Mouse (Mus musculus) 3134 (cell line): ENCODE results near the gene Best2.

Source experiments
- DNase-seq: peaks from one replicate; pipeline ENCODE4 v3.0.0-alpha.2; 2011; ENCODE audit warnings: low spot score; ENCODE audit not compliant: insufficient read length; ENCODE audit errors: extremely low read depth

Best2 gene

DNA sequence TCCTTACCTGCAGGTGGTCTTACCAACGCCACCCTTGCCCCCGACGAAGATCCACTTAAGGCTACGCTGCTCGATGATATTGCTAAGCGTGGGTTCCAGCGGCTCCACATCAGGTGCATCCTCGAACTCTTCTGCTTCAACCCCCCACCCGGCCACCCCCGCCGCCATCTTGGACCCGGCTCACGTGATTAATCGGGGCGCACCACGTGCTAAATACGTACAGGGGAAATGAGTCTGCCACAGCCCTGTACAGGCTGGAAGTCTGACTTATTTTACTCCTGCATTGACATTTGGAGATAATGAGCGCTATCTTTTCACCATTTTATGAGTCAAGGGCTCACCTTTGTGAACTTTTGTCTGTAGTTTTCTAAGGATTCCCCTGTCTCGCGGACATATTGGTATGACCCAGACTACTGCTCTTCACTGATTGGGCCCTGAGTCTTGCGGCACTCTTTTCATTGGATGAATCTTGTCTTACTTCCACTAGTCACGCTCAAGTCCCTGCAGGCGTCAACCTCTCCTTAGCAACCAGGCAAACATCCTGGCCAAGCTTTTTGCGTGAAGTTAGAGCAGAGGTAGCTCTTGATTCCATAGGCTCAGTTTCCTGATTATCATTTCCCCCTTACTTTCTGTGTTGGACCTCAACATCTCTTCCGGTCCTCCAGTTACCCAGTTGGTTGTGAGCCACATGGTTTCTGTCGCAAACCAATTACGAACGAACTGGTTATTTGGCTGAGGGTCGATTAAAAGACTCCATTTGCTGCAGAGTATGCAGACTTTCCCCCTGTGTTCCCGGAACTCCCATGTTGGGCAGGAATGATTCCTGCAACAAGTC lies 11.0 kb upstream of the Best2 start, which contains the start of gene Asna1:
Gene Asna1 (minus strand): TSS at position 184 of the 835 bp plus-strand sequence.
- peak; percentile 79 for DNase-seq

DNA sequence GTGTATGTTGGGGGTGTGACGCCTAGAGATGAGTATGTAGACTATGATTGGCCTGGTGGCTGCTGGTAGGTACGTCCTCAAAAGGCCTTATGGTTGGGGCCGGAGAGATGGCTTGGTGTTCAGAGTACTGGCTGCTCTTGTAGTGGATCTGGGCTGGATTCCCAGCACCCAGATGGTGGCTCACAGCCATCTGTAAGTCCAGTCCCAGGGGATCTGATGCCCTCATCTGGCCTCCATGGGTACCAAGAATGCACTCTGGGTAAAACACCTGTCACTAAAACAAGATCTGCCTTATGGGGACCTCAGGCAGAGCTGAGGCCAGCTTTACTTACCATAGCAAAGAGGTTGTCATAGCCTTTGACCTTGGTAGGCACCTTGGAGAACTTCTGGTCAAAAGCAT lies 9.5 kb upstream of the Best2 start:
- DNase-seq, result no peak

DNA sequence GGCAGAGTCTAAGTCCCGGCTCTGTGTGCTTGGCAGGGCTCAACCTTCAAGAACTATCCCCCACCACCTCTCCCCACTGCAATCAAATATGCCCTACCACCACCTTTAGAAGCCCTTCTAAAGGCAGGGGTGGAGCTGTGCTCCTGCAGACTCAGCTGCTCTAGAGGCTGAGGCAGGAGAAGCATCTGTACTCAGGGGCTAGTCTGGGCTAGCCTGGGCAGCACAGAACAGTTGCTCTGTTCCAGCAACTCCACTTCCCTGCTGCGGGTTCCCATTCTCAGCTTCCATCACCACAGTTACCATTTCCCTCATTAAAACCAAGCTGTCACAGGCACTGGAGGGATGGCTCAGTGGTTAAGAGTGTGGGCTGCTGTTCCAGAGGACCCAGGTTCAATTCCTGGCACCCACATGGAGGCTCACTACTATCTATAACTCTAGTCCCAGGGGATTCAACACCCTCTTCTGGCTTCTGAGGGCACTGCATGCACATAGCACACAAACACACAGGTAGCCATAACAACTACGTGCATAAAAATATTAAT lies 7.3 kb upstream of the Best2 start:
- no peak for DNase-seq

GRCm38 (mm10) chr8:85017209-85017608 lies 2.9 kb upstream of the Best2 start:
- DNase-seq, result no peak

- no peak for DNase-seq
Measured at GRCm38 (mm10) chr8:85016724-85017123, 2.4 kb upstream of the Best2 start.

DNA sequence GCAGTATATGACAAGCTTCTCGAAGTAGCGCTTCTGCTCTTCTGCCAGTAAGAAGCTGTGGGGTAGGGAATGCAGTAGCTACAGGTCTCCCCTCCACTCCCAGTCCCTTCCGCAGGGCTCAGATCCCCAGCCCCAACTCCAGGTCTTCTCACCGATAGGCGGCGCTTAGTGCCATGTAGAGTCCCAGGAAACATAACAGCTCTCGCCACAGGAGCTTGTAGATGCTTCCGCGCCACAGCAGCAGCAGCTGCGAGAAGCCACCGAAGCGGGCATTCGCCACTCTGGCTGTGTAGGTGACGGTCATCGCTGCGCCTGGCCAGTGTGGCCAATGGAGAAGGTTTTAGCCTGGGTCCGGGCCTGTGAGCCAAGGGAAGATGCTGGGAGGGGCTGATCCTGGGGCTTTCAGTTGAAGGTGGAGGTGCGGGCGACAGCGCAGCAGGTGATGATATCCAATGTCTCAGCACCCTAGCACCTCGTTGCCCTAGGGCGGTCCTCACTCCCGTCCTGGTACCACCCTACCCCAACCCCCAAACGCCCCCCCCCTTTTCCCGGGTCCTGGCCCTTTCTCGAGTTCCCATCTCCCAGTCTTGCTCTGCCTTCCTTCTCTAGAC lies 996 bp downstream of the Best2 start:
- DNase-seq, result no peak

DNA sequence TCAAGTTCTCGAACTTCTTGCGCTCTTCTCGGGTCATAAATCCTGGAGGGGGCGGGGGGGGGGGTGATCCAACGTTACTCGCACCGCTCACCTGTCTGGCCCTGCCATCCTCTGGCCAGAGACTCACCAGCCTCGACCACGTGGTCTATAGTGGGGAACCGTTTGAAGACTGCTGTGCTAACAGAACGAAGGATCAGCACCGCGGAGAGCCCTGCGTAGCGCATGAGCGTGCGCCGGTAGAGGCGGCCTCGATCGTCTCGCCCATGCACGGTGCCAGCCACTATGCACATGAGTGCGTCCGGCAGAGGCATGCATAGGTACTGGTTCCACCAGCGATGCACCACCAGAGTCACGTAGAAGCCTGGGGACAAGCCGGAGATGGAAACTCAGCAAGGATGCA lies 3.1 kb downstream of the Best2 start:
- DNase-seq, result no peak

DNA sequence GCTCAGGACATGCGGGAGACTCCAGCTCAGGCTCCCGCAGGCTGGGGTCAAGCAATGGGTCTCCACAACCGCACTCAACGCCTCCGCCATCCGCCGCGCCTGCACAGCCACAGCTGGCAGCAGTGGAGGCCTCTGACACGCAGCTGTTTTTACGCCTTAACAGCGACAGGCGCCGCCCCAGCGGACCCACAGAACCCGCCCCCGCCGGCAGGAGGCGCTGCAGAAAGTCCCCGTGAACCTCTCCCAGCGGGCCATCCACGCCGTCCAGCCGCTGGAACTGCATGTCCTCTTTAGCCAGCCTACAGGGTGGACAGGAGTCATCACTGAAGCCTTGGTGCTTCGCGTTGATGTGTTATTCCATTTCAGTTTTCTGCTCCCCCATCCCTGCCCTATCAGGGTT lies 6.6 kb downstream of the Best2 start:
- no peak for DNase-seq

DNA sequence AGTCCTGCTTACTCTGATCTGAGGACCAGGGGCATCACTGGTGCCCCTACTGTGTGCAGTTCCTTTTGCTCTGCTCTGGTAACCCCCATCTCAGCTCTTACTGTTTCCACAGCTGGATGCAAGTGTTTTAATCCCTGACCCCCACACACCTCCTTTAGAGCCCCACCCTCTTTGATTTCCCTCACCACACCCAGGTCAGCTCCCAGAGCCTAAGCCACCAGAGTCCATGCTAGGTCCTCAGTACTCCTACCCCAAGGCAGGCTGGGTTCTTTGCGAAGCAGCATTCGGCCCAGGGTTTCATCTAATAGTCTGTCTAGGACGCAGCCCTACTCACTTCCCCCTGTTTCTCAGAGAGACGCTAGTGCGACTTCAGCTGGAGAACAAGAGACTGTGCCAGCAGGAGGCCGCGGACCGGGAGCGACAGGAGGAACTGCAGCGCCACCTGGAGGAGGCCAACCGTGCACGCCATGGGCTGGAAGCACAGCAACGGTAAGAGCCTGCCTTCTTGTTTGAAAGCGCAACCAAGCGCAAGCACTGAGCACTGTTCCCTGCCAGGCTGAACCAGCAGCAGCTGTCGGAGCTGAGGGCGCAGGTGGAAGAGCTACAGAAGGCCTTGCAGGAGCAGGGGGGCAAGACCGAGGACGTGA lies 16.6 kb downstream of the Best2 start:
- DNase-seq, result peak; percentile 82

DNA sequence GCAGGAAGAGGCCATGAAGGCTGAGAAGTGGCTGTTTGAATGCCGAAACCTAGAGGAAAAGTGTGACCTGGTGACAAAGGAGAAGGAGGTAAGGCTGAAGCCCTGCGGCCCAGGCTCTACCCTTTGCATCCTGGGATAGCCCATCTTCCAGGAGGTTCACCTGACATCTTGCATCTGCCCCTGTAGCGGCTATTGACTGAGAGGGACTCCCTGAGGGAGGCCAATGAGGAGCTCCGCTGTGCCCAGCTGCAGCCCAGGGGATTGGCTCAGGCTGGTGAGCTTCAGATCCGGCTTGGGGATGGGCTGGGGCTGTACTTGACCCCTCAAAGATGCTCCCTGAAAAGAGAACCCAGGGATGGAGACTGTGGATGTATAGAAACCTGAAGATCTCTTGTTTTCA lies 17.4 kb downstream of the Best2 start:
- DNase-seq, result no peak

DNA sequence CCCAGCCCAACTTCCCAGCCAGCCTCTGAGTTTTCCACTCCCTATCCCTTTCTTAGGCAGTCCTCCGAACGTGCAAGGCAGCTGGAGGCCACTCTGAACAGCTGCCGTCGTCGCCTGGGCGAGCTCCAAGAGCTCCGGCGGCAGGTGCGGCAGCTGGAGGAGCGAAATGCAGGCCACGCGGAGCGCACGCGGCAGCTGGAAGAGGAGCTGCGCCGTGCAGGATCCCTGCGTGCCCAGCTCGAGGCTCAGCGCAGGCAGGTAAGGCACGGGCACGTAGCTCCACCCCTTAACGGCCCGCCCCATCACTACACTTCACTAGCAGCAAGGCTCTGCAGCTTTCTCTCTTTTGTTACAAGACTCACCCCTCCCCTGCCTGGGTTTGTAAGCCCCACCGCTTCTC lies 18.7 kb downstream of the Best2 start:
- no peak for DNase-seq

GRCm38 (mm10) chr8:84994375-84994774 lies 20.0 kb downstream of the Best2 start:
- DNase-seq, result no peak

GRCm38 (mm10) chr8:84990836-84991235 lies 23.5 kb downstream of the Best2 start:
- DNase-seq, result no peak

- peak; percentile 93 for DNase-seq
Measured at GRCm38 (mm10) chr8:84990349-84990748, 24.0 kb downstream of the Best2 start, which contains the start of gene Hook2. Gene Hook2 (plus strand): TSS chr8:84990603.

DNA sequence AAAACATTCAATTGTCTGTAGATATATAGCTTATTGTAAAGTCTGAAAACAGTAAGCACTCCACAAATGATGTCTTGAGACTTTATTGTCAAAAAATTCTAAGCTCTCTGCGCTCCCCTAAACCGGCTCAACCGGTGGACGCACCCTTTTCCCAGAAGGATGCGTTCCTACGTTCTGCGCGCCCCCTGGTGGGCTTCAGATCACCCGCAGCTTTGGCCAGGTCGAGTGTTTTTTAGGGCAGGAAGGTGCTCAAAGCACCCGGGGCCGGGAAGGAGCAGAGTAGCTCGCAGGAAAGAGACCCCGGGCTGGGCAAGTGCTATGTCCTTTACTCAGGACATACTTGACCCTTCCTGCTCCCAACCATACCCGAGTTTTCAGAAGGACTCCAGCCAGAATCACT lies 24.5 kb downstream of the Best2 start:
- peak; percentile 77 for DNase-seq

- peak; percentile 50 for DNase-seq
Measured at GRCm38 (mm10) chr8:84989311-84989731, 25.0 kb downstream of the Best2 start.

GRCm38 (mm10) chr8:84987903-84988302 lies 26.4 kb downstream of the Best2 start:
- no peak for DNase-seq

- no peak for DNase-seq
Measured at GRCm38 (mm10) chr8:84987388-84987787, 26.9 kb downstream of the Best2 start.

GRCm38 (mm10) chr8:84986379-84986945 lies 27.9 kb downstream of the Best2 start:
- DNase-seq, result no peak

GRCm38 (mm10) chr8:84985684-84986378 lies 28.5 kb downstream of the Best2 start:
- DNase-seq, result peak; percentile 93
